ENCODE assay signal across 12 mouse cellular contexts in genomic region chr14:50798512-50798911, GRCm38 (mm10). TPM values are rescaled to one million over a fixed set of nuclear protein-coding genes. Genes with fewer than 3 reads are reported as not detected.
DNase-seq lines count a peak whose midpoint lies in the region; ATAC-seq and TF ChIP-seq lines count a peak whose summit lies in the region.
"Had no signal": no experiment of that assay in that cellular context is flagged by ENCODE, and none has a peak within 500 bp of the region (broad histone marks: within the 10 kb centered on the region; RNA-seq: fewer than 3 reads in every experiment).

No protein-coding gene starts in this region.

- intact Hi-C loops in left cerebral cortex, adult 2 months (cut with DNase I) = no loop called here
- intact Hi-C loops in left cerebral cortex, postnatal 36 days (cut with DNase I) = loop anchor here (10.0 kb wide), 1 partner anchor 934 kb away; no protein-coding TSS in a partner anchor

- peak; percentile 65; the same call in 1 of the 2 replicates for ATAC-seq in megakaryocyte-erythroid progenitor cell, adult 5-6 weeks (replicated peaks; ENCODE audit: low FRiP score, low TSS enrichment, poor library complexity, severe bottlenecking)

- TF ChIP-seq CTCF in cerebellum, adult 2 months (IDR thresholded peaks at IDR 0.05; ENCODE audit: borderline replicate concordance, insufficient read depth, low read depth, low read length) = no peak
- peak; percentile 22 for TF ChIP-seq CTCF in left cerebral cortex, adult 2 months (IDR thresholded peaks at IDR 0.05)

- no peaks in the 10 kb centered on the region for H3K27me3 ChIP-seq in cerebellum, adult 2 months (ENCODE audit: control insufficient read depth, insufficient read depth, low read length)
- H3K27me3 ChIP-seq: hindbrain, embryonic 15.5 days; midbrain, embryonic 12.5 days had no signal

- 65% methylated on average over 2 of the region's 2 CpGs for WGBS in cerebellum, adult 2 months

- no peak overlapping the region for H3K4me3 ChIP-seq in cerebellum, adult 2 months (replicated peaks; ENCODE audit: insufficient read depth, low read depth, low read length)
- H3K4me3 ChIP-seq in left cerebral cortex, adult 2 months = no peak overlapping the region
- H3K4me3 ChIP-seq: hindbrain, embryonic 15.5 days; midbrain, embryonic 12.5 days had no signal

- peak; percentile 22 to 41 for DNase-seq in cerebellum, postnatal 14 days
- DNase-seq in cerebellum, adult 2 months = no peak
- DNase-seq in left cerebral cortex, adult 2 months (ENCODE audit: extremely low spot score in 1 of 2, low spot score in 2 of 2) = no peak
- no peak for DNase-seq in left cerebral cortex, postnatal 36 days (ENCODE audit: low spot score in 2 of 2)
- peak; percentile 77 for DNase-seq in ZHBTc4 (ENCODE audit: low read depth, low spot score)
- DNase-seq in cerebellum, adult 8-10 months = no peak
- no peak for DNase-seq in cerebellum, postnatal 36 days
- DNase-seq: right cerebral cortex, postnatal 25 days had no signal

- no peak for TF ChIP-seq POLR2A in cerebellum, adult 2 months (IDR thresholded peaks at IDR 0.05; ENCODE audit: borderline replicate concordance, insufficient read depth, low read length)

- H3K27ac ChIP-seq in cerebellum, adult 2 months (ENCODE audit: insufficient read depth, low read length) = no peak overlapping the region
- no peak overlapping the region for H3K27ac ChIP-seq in left cerebral cortex, adult 2 months
- H3K27ac ChIP-seq: hindbrain, embryonic 15.5 days; midbrain, embryonic 12.5 days had no signal

- no peaks in the 10 kb centered on the region for H3K4me1 ChIP-seq in cerebellum, adult 2 months (ENCODE audit: control insufficient read depth, insufficient read depth, low read length)
- H3K4me1 ChIP-seq: hindbrain, embryonic 15.5 days had no signal

RNA-seq across cellular contexts. Expression of gene Ccnb1ip1, which starts 9.0 kb away (rescaled TPM):
- polyA plus RNA-seq in cerebellum, adult 2 months (2012; rRNA removed) = not detected in 2 replicates
- total RNA-seq in left cerebral cortex, adult 2 months (2021) = not detected
- total RNA-seq in left cerebral cortex, postnatal 36 days (2021) = not detected
- total RNA-seq in megakaryocyte-erythroid progenitor cell, adult 5-6 weeks (2014; fragmentation: Nextera tagmentation) = not detected in 2 replicates
- not detected in 2 replicates for total RNA-seq in megakaryocyte-erythroid progenitor cell, adult 5-6 weeks (2017)
- total RNA-seq: left cerebral cortex, postnatal 25 days had no signal
- polyA plus RNA-seq: hindbrain, embryonic 15.5 days; midbrain, embryonic 12.5 days had no signal

RNA-seq across cellular contexts. Expression of gene Parp2, which starts 9.1 kb away (rescaled TPM):
- polyA plus RNA-seq in cerebellum, adult 2 months (2012; rRNA removed) = 61.2 and 62.2 TPM in 2 replicates
- 10 to 100 TPM; 25.8 to 27.1 TPM for total RNA-seq in left cerebral cortex, adult 2 months (2021)
- total RNA-seq in left cerebral cortex, postnatal 36 days (2021) = 10 to 100 TPM; 24.0 to 28.7 TPM
- 66.6 and 128 TPM in 2 replicates for total RNA-seq in megakaryocyte-erythroid progenitor cell, adult 5-6 weeks (2014; fragmentation: Nextera tagmentation)
- total RNA-seq in megakaryocyte-erythroid progenitor cell, adult 5-6 weeks (2017) = 89.0 and 128 TPM in 2 replicates

RNA-seq across cellular contexts. Expression of gene Ttc5, which starts 13.2 kb away (rescaled TPM):
- 60.6 and 60.9 TPM in 2 replicates for polyA plus RNA-seq in cerebellum, adult 2 months (2012; rRNA removed)
- total RNA-seq in left cerebral cortex, adult 2 months (2021) = 10 to 100 TPM; 50.8 to 62.1 TPM
- 10 to 100 TPM; 55.2 to 67.9 TPM for total RNA-seq in left cerebral cortex, postnatal 36 days (2021)
- 25.4 and 29.8 TPM in 2 replicates for total RNA-seq in megakaryocyte-erythroid progenitor cell, adult 5-6 weeks (2014; fragmentation: Nextera tagmentation)
- total RNA-seq in megakaryocyte-erythroid progenitor cell, adult 5-6 weeks (2017) = 25.4 and 36.3 TPM in 2 replicates

RNA-seq across cellular contexts. Expression of gene Olfr749, which starts 53.6 kb away (rescaled TPM):
- polyA plus RNA-seq in cerebellum, adult 2 months (2012; rRNA removed) = not detected in 2 replicates
- total RNA-seq in left cerebral cortex, adult 2 months (2021) = not detected
- not detected for total RNA-seq in left cerebral cortex, postnatal 36 days (2021)
- total RNA-seq in megakaryocyte-erythroid progenitor cell, adult 5-6 weeks (2014; fragmentation: Nextera tagmentation) = not detected in 2 replicates
- not detected in 2 replicates for total RNA-seq in megakaryocyte-erythroid progenitor cell, adult 5-6 weeks (2017)
- total RNA-seq: left cerebral cortex, postnatal 25 days had no signal
- polyA plus RNA-seq: hindbrain, embryonic 15.5 days; midbrain, embryonic 12.5 days had no signal

Comparison
In these comparisons a context has a peak if more than half of its experiments do, and no peak if none do; other contexts are left out.
1. DNase-seq: peak in cerebellum, postnatal 14 days (2 of 2) and ZHBTc4 (single experiment); none in cerebellum, adult 2 months (0 of 2), left cerebral cortex, adult 2 months (0 of 2), left cerebral cortex, postnatal 36 days (0 of 2), cerebellum, adult 8-10 months (single experiment) and cerebellum, postnatal 36 days (0 of 2).